Mouse (Mus musculus) kidney, embryonic 16.5 days (tissue): ENCODE results near the gene Bcl2l1. TPM values are rescaled to one million over a fixed set of nuclear protein-coding genes. Genes with fewer than 3 reads are reported as not detected.

Experiments used
- ATAC-seq: fragments of 200-750 bp; cut with Nextera tagmentation; 2 replicates; pipeline ENCODE4 v1.8.0; 2017; ENCODE audit warnings: moderate TSS enrichment; ENCODE audit not compliant: low FRiP score, low TSS enrichment
- H3K27ac ChIP-seq: fragments of 300-500 bp; sonication (generic); 2 replicates; pipeline ENCODE4 v1.5.1; 2014; ENCODE audit warnings: low read length
- H3K27me3 ChIP-seq: fragments of 300-500 bp; sonication (generic); 2 replicates; pipeline ENCODE4 v1.6.1; 2014; ENCODE audit warnings: low read length, control low read depth, mixed read lengths; ENCODE audit not compliant: insufficient read depth
- H3K36me3 ChIP-seq: fragments of 300-500 bp; sonication (generic); 2 replicates; pipeline ENCODE4 v1.6.1; 2014; ENCODE audit warnings: low read length, control low read depth, mixed read lengths; ENCODE audit not compliant: insufficient read depth
- H3K4me1 ChIP-seq: fragments of 300-500 bp; sonication (generic); 2 replicates; pipeline ENCODE4 v1.6.1; 2014; ENCODE audit warnings: low read length, control low read depth, mixed read lengths; ENCODE audit not compliant: insufficient read depth
- H3K4me2 ChIP-seq: fragments of 300-500 bp; sonication (generic); replicated peaks from 2 replicates; pipeline ENCODE4 v1.6.1; 2014; ENCODE audit warnings: low read depth, low read length
- H3K4me3 ChIP-seq: fragments of 300-500 bp; sonication (generic); 2 replicates; pipeline ENCODE4 v1.5.1; 2014; ENCODE audit warnings: mild to moderate bottlenecking, low read length
- H3K9ac ChIP-seq: fragments of 300-500 bp; sonication (generic); replicated peaks from 2 replicates; pipeline ENCODE4 v1.6.1; 2014; ENCODE audit warnings: low read length
- H3K9me3 ChIP-seq: fragments of 300-500 bp; sonication (generic); 2 replicates; pipeline ENCODE4 v1.6.1; 2016; ENCODE audit warnings: low read length, control low read depth
- WGBS: fragments of 180-500 bp; shearing (Covaris S2); extraction: QIAGEN DNeasy Blood & Tissue Kit; methylation state at CpG from one replicate; pipeline ENCODE4 v1.1.7; 2014; 5-methylcytosine and 5-hydroxymethylcytosine counted together
- polyA plus RNA-seq: library from polyadenylated mRNA; unstranded; fragments of >200 nt; fragmentation: Nextera tagmentation; extraction: Ambion mirVana; gene quantifications from 2 replicates; pipeline ENCODE4 v1.2.1, GENCODE M21; 2015

Bcl2l1 gene
- polyA plus RNA-seq, 1 experiment from 2014 or later = 113 TPM

- Histone ChIP-seq H3K9ac (peak overlapping the region; percentile 40; the same call in 1 of the 2 replicates), H3K9me3 (peaks cover 6% of the 10 kb centered on the region; the same call in 1 of the 2 replicates), H3K36me3 (peaks cover 14% of the 10 kb centered on the region), H3K27ac (peak overlapping the region; percentile 85), H3K27me3 (no peaks in the 10 kb centered on the region), H3K4me1 (peaks cover 76% of the 10 kb centered on the region), H3K4me2 (no peak overlapping the region), H3K4me3 (no peak overlapping the region)
- 46% methylated on average over 6 of the region's 6 CpGs for WGBS
- ATAC-seq = no peak; the same call in 1 of the 2 replicates
These were observed 13.8 kb downstream of the Bcl2l1 start for GRCm38 (mm10) chr2:152817596-152818291.

- Histone ChIP-seq H3K9ac (0 out of 2 replicates have a peak overlapping the region, but pooled peaks have one; percentile 1), H3K4me3 (no peak overlapping the region), H3K4me2 (no peak overlapping the region), H3K27me3 (no peaks in the 10 kb centered on the region), H3K9me3 (peaks cover 6% of the 10 kb centered on the region; the same call in 1 of the 2 replicates), H3K27ac (peak overlapping the region; percentile 54), H3K36me3 (peaks cover 14% of the 10 kb centered on the region), H3K4me1 (peaks cover 75% of the 10 kb centered on the region)
- 75% methylated on average over 3 of the region's 3 CpGs for WGBS
- no peak for ATAC-seq
These were observed 14.7 kb downstream of the Bcl2l1 start for GRCm38 (mm10) chr2:152816657-152817348.

GRCm38 (mm10) chr2:152815879-152816656, 15.5 kb downstream of the Bcl2l1 start:
- no peak for ATAC-seq

GRCm38 (mm10) chr2:152814213-152814874, 17.2 kb downstream of the Bcl2l1 start:
- peaks cover 66% of the 10 kb centered on the region for H3K4me1 ChIP-seq
- no peak overlapping the region for H3K9ac ChIP-seq
- H3K27me3 ChIP-seq = no peaks in the 10 kb centered on the region
- no peak overlapping the region for H3K27ac ChIP-seq
- no peak overlapping the region for H3K4me2 ChIP-seq
- ATAC-seq = no peak
- no peak overlapping the region for H3K4me3 ChIP-seq
- peaks cover 5% of the 10 kb centered on the region for H3K36me3 ChIP-seq
- peaks cover 5% of the 10 kb centered on the region; the same call in 1 of the 2 replicates for H3K9me3 ChIP-seq
- 72% methylated on average over 6 of the region's 6 CpGs for WGBS

More at GRCm38 (mm10) chr2:152815879-152816656, 15.5 kb downstream of the Bcl2l1 start:
- H3K4me3 ChIP-seq = no peak overlapping the region
- peaks cover 75% of the 10 kb centered on the region for H3K4me1 ChIP-seq
- H3K36me3 ChIP-seq = peaks cover 14% of the 10 kb centered on the region
- no peaks in the 10 kb centered on the region for H3K27me3 ChIP-seq
- H3K9ac ChIP-seq = no peak overlapping the region
- peaks cover 6% of the 10 kb centered on the region; the same call in 1 of the 2 replicates for H3K9me3 ChIP-seq
- no peak overlapping the region for H3K4me2 ChIP-seq
- 67% methylated on average over 7 of the region's 7 CpGs for WGBS
- H3K27ac ChIP-seq = peak overlapping the region; percentile 14; the same call in 1 of the 2 replicates

GRCm38 (mm10) chr2:152813232-152813631, 18.3 kb downstream of the Bcl2l1 start:
- Histone ChIP-seq H3K4me3 (no peak overlapping the region), H3K27ac (no peak overlapping the region), H3K4me1 (peaks cover 55% of the 10 kb centered on the region), H3K27me3 (no peaks in the 10 kb centered on the region), H3K9me3 (no peaks in the 10 kb centered on the region), H3K36me3 (no peaks in the 10 kb centered on the region), H3K4me2 (no peak overlapping the region), H3K9ac (no peak overlapping the region)
- 100% methylated on average over 1 of the region's 1 CpGs for WGBS
- ATAC-seq = no peak

GRCm38 (mm10) chr2:152811336-152812165, 20.0 kb downstream of the Bcl2l1 start:
- H3K4me3 ChIP-seq = no peak overlapping the region
- 20% methylated on average over 3 of the region's 3 CpGs for WGBS
- peak; percentile 21; the same call in 1 of the 2 replicates for ATAC-seq
- H3K4me2 ChIP-seq = no peak overlapping the region
- peaks cover 38% of the 10 kb centered on the region for H3K4me1 ChIP-seq
- peak overlapping the region; percentile 58 for H3K27ac ChIP-seq
- H3K9me3 ChIP-seq = no peaks in the 10 kb centered on the region
- H3K9ac ChIP-seq = no peak overlapping the region
- H3K27me3 ChIP-seq = no peaks in the 10 kb centered on the region
- no peaks in the 10 kb centered on the region for H3K36me3 ChIP-seq

- Histone ChIP-seq H3K36me3 (no peaks in the 10 kb centered on the region), H3K9me3 (no peaks in the 10 kb centered on the region), H3K9ac (no peak overlapping the region), H3K4me2 (no peak overlapping the region), H3K27ac (no peak overlapping the region), H3K4me3 (no peak overlapping the region), H3K27me3 (no peaks in the 10 kb centered on the region), H3K4me1 (peaks cover 37% of the 10 kb centered on the region)
- ATAC-seq = no peak
- 74% methylated on average over 5 of the region's 5 CpGs for WGBS
These were observed 21.2 kb downstream of the Bcl2l1 start for GRCm38 (mm10) chr2:152810158-152810941.

- H3K27me3 ChIP-seq = no peaks in the 10 kb centered on the region
- no peak overlapping the region for H3K4me2 ChIP-seq
- no peak for ATAC-seq
- no peak overlapping the region for H3K4me3 ChIP-seq
- no peaks in the 10 kb centered on the region for H3K36me3 ChIP-seq
- peaks cover 53% of the 10 kb centered on the region for H3K4me1 ChIP-seq
- no peak overlapping the region for H3K9ac ChIP-seq
- H3K27ac ChIP-seq = no peak overlapping the region
- 91% methylated on average over 3 of the region's 3 CpGs for WGBS
- H3K9me3 ChIP-seq = no peaks in the 10 kb centered on the region
These were observed 23.4 kb downstream of the Bcl2l1 start for GRCm38 (mm10) chr2:152808178-152808577.
